Mouse (Mus musculus): ENCODE results near the gene Sh3bgrl2.
A peak's percentile ranks its signal among the peaks of the same experiment; 100 is the strongest.

The Sh3bgrl2 gene

GRCm38 (mm10) chr9:83679626-83680025 lies 131.5 kb downstream of the Sh3bgrl2 start:
- no peak for DNase-seq (ENCODE audit: low read depth, low spot score)

- no peak for DNase-seq (ENCODE audit: low read depth, low spot score)
Observed at GRCm38 (mm10) chr9:83681661-83682655, 133.8 kb downstream of the Sh3bgrl2 start.

- peak; percentile 68 for DNase-seq (ENCODE audit: low read depth, low spot score)
Observed at GRCm38 (mm10) chr9:83686511-83687100, 138.5 kb downstream of the Sh3bgrl2 start.

- no peak for DNase-seq (ENCODE audit: low read depth, low spot score)
Observed at GRCm38 (mm10) chr9:83687904-83688303, 139.8 kb downstream of the Sh3bgrl2 start.
